Mouse (Mus musculus): Measurements from ENCODE around the gene Ube2g1.
"Not testable (repeated sequence)": the region's sequence is repeated elsewhere in the genome, so short reads cannot be mapped to it uniquely, and the experiment has no call there.

The Ube2g1 gene

GRCm38 (mm10) chr11:72689115-72689514 lies 82.0 kb downstream of the Ube2g1 start:
- in situ Hi-C loops (cut with MboI; ENCODE audit: low sequenced_read_pairs): no loop called here

- in situ Hi-C loops (cut with MboI; ENCODE audit: low sequenced_read_pairs): no loop called here
Observed at GRCm38 (mm10) chr11:72689551-72690510, 82.7 kb downstream of the Ube2g1 start, which contains the start of gene Ankfy1. Gene Ankfy1 (plus strand): TSS chr11:72690006.

DNA sequence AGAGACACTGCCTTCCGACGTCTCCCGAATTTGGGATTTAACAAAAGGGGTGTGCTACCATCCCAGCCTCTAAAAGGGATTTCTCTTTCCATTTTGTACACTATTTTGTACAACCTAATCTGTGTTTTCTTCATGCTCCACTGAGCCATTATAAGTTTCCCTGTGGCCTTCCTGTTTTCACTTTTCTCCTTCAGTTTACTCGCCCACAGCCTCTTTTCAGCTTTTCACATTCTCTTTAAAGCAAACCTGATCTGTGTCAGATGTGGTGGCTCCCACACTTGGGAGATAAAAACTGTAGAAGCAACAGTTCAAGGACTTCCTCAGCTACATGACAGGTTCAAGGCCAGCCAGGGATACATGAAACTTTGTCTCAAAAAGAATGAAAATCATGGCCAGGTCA lies 85.3 kb downstream of the Ube2g1 start:
- in situ Hi-C loops (cut with MboI; ENCODE audit: low sequenced_read_pairs): no loop called here

DNA sequence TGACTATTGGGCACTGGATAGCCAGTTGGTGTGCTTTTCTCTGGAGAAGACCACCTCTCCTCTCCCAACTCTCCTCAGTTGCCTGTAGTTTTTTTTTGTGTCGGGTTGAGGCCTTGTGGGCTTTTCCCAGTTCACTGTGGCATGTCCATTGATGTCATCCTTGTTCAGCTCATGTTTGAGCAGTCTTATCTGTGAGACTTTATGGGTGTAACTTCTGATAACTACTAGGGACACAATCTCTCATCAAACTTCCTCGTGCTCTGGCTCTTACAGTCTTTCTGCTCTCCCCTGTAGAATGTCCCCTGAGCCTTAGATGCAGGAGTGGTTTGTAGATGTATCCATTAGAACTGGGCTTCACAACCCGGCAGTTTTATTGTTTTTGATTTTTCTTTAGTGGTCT lies 87.9 kb downstream of the Ube2g1 start:
- in situ Hi-C loops (cut with MboI; ENCODE audit: low sequenced_read_pairs): no loop called here

DNA sequence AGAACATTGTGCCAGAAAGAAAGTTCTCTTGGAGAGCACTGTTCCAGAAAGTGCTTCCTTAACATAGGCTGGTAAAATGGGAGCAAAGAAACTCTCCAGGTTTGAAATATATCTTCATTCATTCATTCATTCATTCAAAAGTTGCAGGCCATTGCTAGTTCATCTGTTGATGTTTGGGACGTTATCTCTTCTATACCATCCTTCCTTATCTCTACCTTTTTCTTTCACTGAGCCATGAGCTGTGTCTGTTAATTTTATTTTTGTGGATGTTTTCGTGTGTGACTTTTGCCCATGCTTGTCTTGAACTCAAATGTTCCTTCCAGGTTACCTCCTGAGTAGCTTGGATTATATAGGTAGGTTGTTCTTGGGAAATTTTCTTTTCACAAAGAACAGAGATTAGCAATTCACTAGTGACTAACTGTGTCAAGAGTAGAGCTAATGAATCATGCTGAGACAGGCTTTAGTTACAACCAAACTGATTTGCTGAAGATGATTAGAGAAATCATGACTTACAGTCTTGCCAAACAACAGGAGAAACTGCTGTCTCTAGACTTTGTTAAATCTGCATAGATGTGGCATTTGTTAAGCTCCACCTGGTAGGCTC lies 89.4 kb downstream of the Ube2g1 start:
- in situ Hi-C loops (cut with MboI; ENCODE audit: low sequenced_read_pairs): no loop called here

GRCm38 (mm10) chr11:72697323-72697722 lies 90.2 kb downstream of the Ube2g1 start:
- in situ Hi-C loops (cut with MboI; ENCODE audit: low sequenced_read_pairs): no loop called here

DNA sequence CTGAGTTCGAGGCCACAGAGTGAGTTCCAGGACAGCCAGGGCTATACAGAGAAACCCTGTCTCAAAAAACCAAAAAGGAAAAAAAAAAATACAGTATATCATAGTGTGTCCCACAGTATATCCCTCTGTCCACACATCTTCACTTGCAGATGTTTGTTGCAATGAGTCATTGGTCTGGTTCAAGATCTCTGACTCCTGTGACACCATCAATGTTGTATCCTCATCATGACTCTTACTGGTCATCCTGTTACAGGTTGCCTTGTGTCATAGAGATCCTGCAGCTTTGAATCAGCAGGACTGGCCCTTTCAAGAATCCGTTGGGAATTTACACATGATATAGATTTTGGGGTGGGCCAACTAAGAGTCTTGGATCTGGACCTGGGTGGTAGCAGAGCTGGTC lies 98.0 kb downstream of the Ube2g1 start:
- in situ Hi-C loops (cut with MboI; ENCODE audit: low sequenced_read_pairs): not testable (repeated sequence)

DNA sequence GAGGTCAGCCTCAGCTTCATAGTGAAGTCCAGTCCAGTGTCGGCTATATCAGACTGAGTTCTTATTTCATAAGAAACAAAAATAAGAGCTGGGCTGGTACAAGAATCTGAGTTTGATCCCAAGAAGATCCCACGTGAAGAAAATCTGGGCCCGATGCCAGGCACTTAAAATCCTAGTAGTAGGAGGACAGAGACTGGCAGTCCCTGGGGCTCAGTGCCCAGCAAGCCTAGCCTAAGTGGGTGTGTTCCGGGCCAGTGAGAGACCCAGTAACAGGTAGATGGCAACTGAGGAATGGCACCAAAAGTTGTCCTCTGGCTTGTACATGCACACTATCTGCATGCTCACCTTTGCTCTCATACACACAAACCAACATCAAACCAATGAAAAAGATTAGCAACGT lies 105.6 kb downstream of the Ube2g1 start:
- in situ Hi-C loops (cut with MboI; ENCODE audit: low sequenced_read_pairs): no loop called here

- in situ Hi-C loops (cut with MboI; ENCODE audit: low sequenced_read_pairs): no loop called here
Observed at GRCm38 (mm10) chr11:72718161-72718560, 111.1 kb downstream of the Ube2g1 start.

DNA sequence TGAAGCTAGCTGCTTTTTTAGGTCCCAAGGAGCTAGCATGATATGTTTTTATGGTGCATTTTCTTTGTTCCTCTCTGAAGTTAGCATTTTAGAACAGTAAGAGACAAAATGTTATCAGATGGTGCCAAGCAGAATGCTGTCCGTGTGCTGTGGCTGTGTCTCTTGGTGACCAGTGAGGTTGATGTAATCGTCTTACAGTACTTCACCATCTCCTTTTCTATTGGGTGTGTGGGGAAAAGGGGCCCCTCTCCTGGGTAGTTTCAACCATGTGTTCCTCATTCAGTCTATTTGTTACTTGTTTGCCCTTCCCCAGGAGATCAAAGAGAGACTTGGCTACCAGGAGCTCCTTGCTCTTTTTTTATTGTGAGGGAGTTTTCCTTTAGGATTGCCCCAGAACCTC lies 116.1 kb downstream of the Ube2g1 start:
- in situ Hi-C loops (cut with MboI; ENCODE audit: low sequenced_read_pairs): no loop called here

DNA sequence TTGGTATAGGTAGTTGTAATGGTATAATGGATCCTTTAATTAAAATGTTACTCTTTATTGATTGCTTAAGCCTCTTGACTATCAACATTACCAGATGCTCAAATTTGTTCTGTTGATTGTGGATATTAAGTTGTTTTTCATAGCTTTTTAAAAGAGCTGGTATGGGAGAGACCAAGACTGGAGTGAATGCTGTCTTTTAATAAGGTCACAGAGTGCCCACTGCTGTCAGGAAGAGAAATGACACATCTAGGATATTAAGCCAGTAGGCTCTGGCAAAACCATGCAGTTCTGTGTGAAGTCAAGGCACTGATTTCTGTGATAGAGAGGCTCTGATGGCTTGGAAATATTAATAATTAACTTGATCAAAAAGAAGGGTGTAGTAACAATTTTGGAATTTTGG lies 116.8 kb downstream of the Ube2g1 start:
- in situ Hi-C loops (cut with MboI; ENCODE audit: low sequenced_read_pairs): no loop called here

DNA sequence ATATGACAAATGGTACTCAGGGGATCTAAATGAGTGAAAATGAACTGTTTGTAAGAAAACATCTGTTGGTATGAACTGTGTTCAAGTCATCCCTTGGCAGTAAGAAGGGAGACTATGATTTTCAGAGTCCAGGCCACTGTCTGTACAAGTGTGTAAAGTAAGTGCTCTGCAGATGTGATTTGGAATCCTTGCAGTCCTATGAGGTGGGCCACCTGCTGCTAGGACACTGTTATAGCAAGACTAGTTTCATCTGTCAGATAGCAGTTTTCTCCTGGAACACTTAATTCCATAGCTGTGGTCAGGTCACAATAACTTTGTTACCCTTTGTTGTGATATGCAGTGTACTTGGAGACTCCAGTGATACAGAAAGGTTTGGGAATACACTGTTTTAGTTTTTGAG lies 118.9 kb downstream of the Ube2g1 start:
- in situ Hi-C loops (cut with MboI; ENCODE audit: low sequenced_read_pairs): loop anchor here (25.0 kb wide), 1 partner anchor 514 kb away; the partner anchor contains the start of genes 4933427D14Rik, Gm43951, Med31 and Txndc17

DNA sequence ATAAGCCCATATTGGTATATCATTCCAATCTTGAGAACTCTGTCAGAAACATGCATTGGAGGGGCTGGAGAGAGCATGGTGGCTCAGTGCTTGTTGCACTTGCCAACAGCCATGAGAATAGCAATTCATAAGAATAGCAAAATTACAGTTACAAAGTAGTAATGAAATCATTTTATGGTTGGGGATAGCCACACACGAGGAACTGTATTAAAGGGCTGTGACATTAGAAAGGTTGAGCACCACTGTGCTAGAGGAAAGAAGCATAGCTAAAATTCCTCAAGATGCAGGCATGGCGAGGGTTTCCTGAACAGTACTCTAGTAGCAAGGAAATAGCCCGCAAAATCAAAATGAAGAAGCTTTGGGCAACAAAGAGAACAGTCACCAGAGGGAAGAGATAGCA lies 126.7 kb downstream of the Ube2g1 start:
- in situ Hi-C loops (cut with MboI; ENCODE audit: low sequenced_read_pairs): loop anchor here (5.0 to 25.0 kb wide), 2 partner anchors 156 to 521 kb away; partner anchors contain the start of genes 4933427D14Rik, Gm43951, Med31 and Txndc17

GRCm38 (mm10) chr11:72734840-72735518 lies 127.9 kb downstream of the Ube2g1 start:
- in situ Hi-C loops (cut with MboI; ENCODE audit: low sequenced_read_pairs): loop anchor here (5.0 to 25.0 kb wide), 2 partner anchors 158 to 523 kb away; partner anchors contain the start of genes 4933427D14Rik, Gm43951, Med31 and Txndc17

- in situ Hi-C loops (cut with MboI; ENCODE audit: low sequenced_read_pairs): loop anchor here (25.0 kb wide), 1 partner anchor 523 kb away; the partner anchor contains the start of genes 4933427D14Rik, Gm43951, Med31 and Txndc17
Observed at GRCm38 (mm10) chr11:72735519-72735860, 128.4 kb downstream of the Ube2g1 start.

Measured in CH12F3 (cell line).